Mouse (Mus musculus) Patski (cell line): Measurements from ENCODE around the gene H2-Q6. TPM values are rescaled to one million over a fixed set of nuclear protein-coding genes. Genes with fewer than 3 reads are reported as not detected.
"Not testable (repeated sequence)": the region's sequence is repeated elsewhere in the genome, so short reads cannot be mapped to it uniquely, and the experiment has no call there.

ENCODE experiments used
- ATAC-seq: fragments of 100-300 bp; one replicate; pipeline ENCODE4 v1.8.0; 2021
- CTCF ChIA-PET: fragments of 350-600 bp; sonication (Branson Sonifier 250); formaldehyde crosslinking; loops from one replicate; lab custom pipeline; 2022; ENCODE audit warnings: inconsistent platforms; lab: Charles Lee
- POLR2A ChIA-PET: fragments of 350-600 bp; sonication (Branson Sonifier 250); formaldehyde crosslinking; loops from one replicate; lab custom pipeline; 2022; ENCODE audit warnings: antibody characterized with exemption, inconsistent platforms; lab: Charles Lee
- DNase-seq: peaks from one replicate; pipeline ENCODE4 v3.0.0-alpha.2; 2011; ENCODE audit warnings: low read depth, low spot score
- H3K27me3 ChIP-seq: fragments of 371-371 bp; one replicate; pipeline ENCODE4 v1.5.1; 2021
- CTCF ChIP-seq: fragments of 100-300 bp; IDR thresholded peaks from one replicate; pipeline ENCODE4 v1.5.1; 2021
- in situ Hi-C: fragments of 300-500 bp; cut with MboI; formaldehyde crosslinking; loops from 3 replicates; pipeline ENCODE4 v1.11.1; 2018; ENCODE audit warnings: low pct_unique_long_range_greater_than_20kb, mixed read lengths
- polyA plus RNA-seq: library from polyadenylated mRNA; unstranded; gene quantifications from one replicate; pipeline ENCODE4 v1.2.3, GENCODE M21; 2021

Gene H2-Q6
- 0.03 TPM for polyA plus RNA-seq

GRCm38 (mm10) chr17:35424624-35425416, at the start of gene H2-Q6:
Gene H2-Q6 (plus strand): TSS chr17:35424850.
- ATAC-seq (peak; percentile 78), DNase-seq (peak; percentile 2)
- CTCF ChIA-PET, H3K27me3 ChIP-seq, POLR2A ChIA-PET, in situ Hi-C loops: not testable (repeated sequence)

GRCm38 (mm10) chr17:35379369-35379728, 45.3 kb upstream of the H2-Q6 start, which contains the start of gene H2-Q4:
Gene H2-Q4 (plus strand): TSS chr17:35379617.
- H3K27me3 ChIP-seq = no peaks in the 10 kb centered on the region
- DNase-seq = peak; percentile 35
- peak; percentile 97 for ATAC-seq
- POLR2A ChIA-PET = no interaction called here
- in situ Hi-C loops = no loop called here
- TF ChIP-seq CTCF = no peak
- CTCF ChIA-PET = no interaction called here

GRCm38 (mm10) chr17:35379729-35380451, 44.8 kb upstream of the H2-Q6 start:
- no peak for DNase-seq
- H3K27me3 ChIP-seq = no peaks in the 10 kb centered on the region
- CTCF ChIA-PET = no interaction called here
- POLR2A ChIA-PET = no interaction called here
- in situ Hi-C loops = no loop called here
- peak; percentile 31 for ATAC-seq
- TF ChIP-seq CTCF = no peak

GRCm38 (mm10) chr17:35389796-35390195, 34.9 kb upstream of the H2-Q6 start:
- POLR2A ChIA-PET, CTCF ChIA-PET, DNase-seq, ATAC-seq, in situ Hi-C loops, H3K27me3 ChIP-seq: not testable (repeated sequence)
- peak; percentile 52 for TF ChIP-seq CTCF

GRCm38 (mm10) chr17:35392671-35393070, 32.0 kb upstream of the H2-Q6 start:
- POLR2A ChIA-PET = not testable (repeated sequence)

GRCm38 (mm10) chr17:35393864-35394800, 30.5 kb upstream of the H2-Q6 start:
- H3K27me3 ChIP-seq, CTCF ChIA-PET, POLR2A ChIA-PET, DNase-seq, in situ Hi-C loops: not testable (repeated sequence)
- ATAC-seq = peak; percentile 77

More at GRCm38 (mm10) chr17:35392671-35393070, 32.0 kb upstream of the H2-Q6 start:
- H3K27me3 ChIP-seq, CTCF ChIA-PET, ATAC-seq, in situ Hi-C loops, DNase-seq: not testable (repeated sequence)

- ATAC-seq, H3K27me3 ChIP-seq, in situ Hi-C loops, DNase-seq, POLR2A ChIA-PET, CTCF ChIA-PET: not testable (repeated sequence)
Measured at GRCm38 (mm10) chr17:35396956-35397355, 27.7 kb upstream of the H2-Q6 start.

- CTCF ChIA-PET, POLR2A ChIA-PET, H3K27me3 ChIP-seq, ATAC-seq, in situ Hi-C loops, DNase-seq: not testable (repeated sequence)
Measured at GRCm38 (mm10) chr17:35413057-35413456, 11.6 kb upstream of the H2-Q6 start.

- POLR2A ChIA-PET, in situ Hi-C loops, ATAC-seq, CTCF ChIA-PET, H3K27me3 ChIP-seq, DNase-seq: not testable (repeated sequence)
Measured at GRCm38 (mm10) chr17:35415273-35416129, 9.1 kb upstream of the H2-Q6 start.

- ATAC-seq = no peak
- TF ChIP-seq CTCF = no peak
- peaks cover 3% of the 10 kb centered on the region for H3K27me3 ChIP-seq
- CTCF ChIA-PET = no interaction called here
- in situ Hi-C loops = no loop called here
- POLR2A ChIA-PET = no interaction called here
- DNase-seq = no peak
Measured at GRCm38 (mm10) chr17:35418772-35419171, 5.9 kb upstream of the H2-Q6 start.

GRCm38 (mm10) chr17:35419564-35419963, 5.1 kb upstream of the H2-Q6 start:
- CTCF ChIA-PET, ATAC-seq, H3K27me3 ChIP-seq, DNase-seq, in situ Hi-C loops, POLR2A ChIA-PET: not testable (repeated sequence)

GRCm38 (mm10) chr17:35420206-35420810, 4.3 kb upstream of the H2-Q6 start:
- DNase-seq, ATAC-seq, POLR2A ChIA-PET, H3K27me3 ChIP-seq, in situ Hi-C loops, CTCF ChIA-PET: not testable (repeated sequence)

GRCm38 (mm10) chr17:35421331-35421730, 3.3 kb upstream of the H2-Q6 start:
- ATAC-seq, in situ Hi-C loops, H3K27me3 ChIP-seq, DNase-seq, CTCF ChIA-PET: not testable (repeated sequence)
- POLR2A ChIA-PET = interaction anchor here (0.6 kb wide), 1 partner anchor 505 kb away, joined by 6 read pairs; no protein-coding TSS in a partner anchor
